Mouse (Mus musculus) mouse trophoblast stem cell (cell line): ENCODE measurements at regions not wholly inside any gene's neighbourhood (a gene's known extent, or its start where the extent isn't known, plus 50 kb on each side); places are given as distances from the start of the nearest gene placed in this dataset.

Experiments
- in situ Hi-C, 2 experiments: fragments of 300-500 bp; cut with MseI, MboI; formaldehyde crosslinking; loops; 2 replicates in 1 of 2; 3 replicates in 1 of 2; pipeline ENCODE4 v1.15.1; 2025

DNA sequence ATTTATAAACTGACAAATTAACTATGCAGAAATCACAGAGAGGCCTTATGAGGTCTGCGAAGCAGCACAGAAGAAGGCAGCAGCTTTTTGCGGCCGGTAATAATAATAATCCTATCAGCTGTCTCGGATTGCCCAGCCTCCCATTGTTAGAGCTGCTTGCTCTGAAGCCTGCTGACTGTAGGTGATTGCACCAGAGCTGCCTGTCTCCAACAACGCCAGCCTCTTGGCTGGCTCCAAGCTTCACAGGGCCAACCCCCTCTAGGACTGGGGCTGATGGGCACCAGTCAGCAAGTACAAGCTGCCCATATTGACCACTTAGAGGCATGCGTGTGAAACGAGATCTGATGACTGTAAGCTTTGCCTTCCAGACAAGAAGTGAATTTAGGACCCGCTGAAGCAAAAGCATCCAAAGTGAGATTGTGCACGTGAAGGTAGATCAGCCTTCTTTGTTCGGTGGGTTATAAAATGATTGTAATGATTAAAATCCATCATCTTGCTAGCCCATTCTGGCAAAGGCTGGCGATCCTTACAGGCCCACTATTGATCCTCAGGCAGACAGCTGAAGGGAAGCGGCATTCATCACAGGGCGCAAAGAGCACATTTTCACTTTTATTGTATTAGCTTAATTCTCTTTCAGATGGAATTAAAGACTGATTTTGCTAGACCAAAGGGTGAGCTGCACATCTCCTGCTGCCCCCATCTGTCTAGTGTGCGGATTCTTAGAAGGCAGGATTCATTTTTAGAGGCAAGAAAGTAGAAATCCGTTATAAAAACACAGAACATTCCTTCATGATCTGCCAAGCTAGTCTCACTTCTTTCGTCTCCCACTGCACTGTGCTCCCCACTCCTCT lies 503.2 kb upstream of the Smim15 start:
- in situ Hi-C loops: no loop called here

DNA sequence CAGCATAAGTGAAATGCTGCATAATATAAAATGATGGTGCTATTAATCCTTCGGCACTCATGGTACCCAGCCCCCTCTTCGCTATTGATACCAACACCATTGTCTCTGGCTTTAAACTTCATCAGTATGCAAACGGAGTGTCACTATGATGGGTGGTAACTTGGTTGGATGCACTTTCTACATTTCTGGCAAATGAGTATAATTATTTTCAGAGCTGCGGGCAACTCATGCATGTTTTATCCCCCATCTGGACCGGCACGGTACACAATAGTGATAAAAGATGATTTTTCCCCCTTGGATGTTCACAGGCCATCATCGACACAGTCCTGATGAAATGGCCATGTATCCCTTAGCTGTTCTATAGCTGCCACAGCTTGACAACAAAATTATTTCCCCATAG lies 503.9 kb upstream of the Smim15 start:
- in situ Hi-C loops: no loop called here

DNA sequence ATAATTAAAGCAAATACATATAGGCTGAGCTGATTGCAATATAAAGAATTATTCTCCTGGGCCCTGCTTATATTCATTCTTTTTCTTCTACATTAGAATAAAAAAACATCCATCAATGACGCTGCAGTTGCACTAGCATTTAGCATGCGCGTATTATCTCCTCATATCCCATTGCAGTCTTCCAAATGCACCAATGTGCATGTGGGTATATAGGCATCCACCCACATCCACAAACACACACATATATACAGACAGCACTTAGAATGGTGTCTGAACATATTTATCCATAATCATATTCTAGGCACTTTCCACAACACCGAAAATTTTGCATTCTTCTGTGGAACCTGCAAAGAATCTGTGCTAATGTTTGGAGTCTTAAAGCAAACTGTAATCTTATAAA lies 504.4 kb upstream of the Smim15 start:
- in situ Hi-C loops: no loop called here

DNA sequence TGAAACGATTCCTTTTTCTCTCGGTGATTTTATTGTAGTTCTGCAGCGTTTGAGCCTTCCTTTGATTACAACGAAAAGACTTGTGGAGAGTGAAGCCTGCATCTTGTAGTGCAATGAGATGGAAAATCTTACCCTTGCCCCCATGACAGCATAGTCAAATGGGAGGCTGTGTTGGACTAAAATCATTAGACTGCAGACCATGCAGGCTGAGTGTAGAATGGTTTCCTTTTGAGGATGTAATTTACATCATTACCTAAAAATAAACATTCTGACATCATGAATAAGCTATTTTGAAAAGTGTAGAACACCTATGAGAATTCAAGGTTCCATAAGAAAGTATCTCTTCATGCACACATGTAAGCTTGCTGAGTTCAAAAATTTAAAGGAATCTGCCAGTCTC lies 504.9 kb upstream of the Smim15 start:
- in situ Hi-C loops: no loop called here

DNA sequence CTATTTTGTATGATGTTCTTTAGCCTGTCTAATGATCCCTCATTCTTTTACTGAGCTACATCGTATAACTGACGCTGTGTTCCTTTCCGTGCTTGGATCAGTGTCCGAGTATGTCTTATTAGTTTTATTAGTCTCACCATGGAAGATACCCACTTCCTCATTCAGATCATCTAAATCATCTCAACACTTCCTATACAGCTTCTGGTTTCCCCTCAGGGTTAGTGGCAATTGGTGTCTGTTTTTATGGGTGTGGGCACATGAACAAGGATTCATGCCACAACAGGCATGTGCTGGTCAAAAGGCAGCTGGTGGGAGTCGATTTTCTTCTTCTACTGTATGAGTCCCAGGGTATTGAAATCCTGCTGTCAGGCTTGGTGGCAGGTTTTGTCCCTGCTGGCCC lies 509.0 kb upstream of the Smim15 start:
- in situ Hi-C loops: no loop called here

DNA sequence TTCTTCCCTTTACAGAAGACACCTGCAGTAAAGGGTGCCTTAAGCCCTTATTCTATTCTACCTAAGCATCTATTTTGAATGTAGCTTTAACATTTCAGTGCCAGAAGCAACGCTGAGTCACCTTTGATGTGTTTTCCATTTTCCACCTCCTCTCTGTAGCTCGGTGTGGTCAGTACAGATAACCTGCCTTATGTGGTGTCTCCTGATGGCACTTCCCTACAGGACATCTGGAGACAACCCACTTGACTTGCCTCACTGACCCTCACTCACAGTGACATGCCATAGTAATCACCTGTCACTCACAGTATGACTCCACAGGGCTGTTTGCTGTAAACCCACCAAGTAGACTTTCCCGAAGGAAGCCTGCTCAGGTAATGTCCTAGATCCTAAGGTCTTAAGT lies 510.9 kb upstream of the Smim15 start:
- in situ Hi-C loops: no loop called here

DNA sequence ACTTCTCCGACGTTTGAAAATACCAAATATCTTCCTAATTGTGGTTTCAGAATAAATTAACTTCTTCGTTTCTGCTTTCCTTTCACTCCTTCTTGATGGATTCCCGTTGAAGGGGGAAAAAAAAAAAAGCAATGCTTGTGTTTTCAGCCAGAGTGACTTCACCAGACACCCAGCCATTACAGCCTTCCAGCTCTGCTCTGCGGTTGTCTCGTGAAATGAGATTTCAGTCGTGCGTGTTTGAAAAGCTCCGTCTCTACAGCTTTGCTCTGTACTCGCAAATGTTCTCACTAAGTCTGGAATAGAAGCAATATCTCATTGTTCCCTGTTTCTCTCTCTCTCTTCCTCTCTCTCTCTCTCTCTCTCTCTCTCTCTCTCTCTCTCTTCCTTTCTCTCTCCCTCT lies 509.6 kb upstream of the Kif2a start:
- in situ Hi-C loops: no loop called here

DNA sequence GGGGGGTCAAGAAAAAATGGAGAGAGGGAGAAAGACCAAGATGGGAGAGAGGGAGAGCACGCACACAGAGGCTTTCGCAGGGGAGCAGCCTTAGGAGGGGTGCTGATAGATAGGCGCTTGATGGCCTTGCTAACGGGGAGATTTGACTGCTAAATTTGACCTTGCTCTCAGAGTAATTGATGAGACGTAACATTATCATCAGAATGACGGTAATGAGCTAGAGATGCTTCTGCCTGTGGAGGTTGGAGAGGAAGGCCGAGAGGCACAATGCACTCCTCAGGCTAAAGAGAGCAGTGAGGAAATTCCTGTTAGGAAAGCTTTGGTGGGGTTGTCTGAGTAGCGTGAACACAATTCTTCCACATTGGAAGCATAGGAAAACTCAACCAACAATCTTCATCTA lies 509.1 kb upstream of the Kif2a start:
- in situ Hi-C loops: no loop called here

DNA sequence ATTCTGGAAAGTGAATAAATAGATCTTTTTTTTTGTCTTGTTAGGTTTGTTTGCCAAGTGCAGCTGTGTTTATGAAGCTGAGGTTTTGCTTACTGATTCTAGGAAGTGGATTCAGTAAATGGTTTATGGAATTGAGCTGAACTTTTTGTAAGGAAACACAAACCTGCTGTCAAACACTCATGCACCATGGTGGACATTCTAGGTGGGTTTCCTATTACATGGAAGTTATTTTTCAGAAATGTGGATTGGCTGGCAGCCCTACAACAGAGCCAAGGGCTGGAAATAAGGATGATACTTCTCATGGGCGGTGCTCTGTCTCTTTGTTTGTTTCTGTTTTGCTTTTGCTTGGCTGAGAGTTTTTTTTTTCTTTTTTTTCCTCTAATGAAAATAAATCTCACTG lies 508.5 kb upstream of the Kif2a start:
- in situ Hi-C loops: no loop called here

DNA sequence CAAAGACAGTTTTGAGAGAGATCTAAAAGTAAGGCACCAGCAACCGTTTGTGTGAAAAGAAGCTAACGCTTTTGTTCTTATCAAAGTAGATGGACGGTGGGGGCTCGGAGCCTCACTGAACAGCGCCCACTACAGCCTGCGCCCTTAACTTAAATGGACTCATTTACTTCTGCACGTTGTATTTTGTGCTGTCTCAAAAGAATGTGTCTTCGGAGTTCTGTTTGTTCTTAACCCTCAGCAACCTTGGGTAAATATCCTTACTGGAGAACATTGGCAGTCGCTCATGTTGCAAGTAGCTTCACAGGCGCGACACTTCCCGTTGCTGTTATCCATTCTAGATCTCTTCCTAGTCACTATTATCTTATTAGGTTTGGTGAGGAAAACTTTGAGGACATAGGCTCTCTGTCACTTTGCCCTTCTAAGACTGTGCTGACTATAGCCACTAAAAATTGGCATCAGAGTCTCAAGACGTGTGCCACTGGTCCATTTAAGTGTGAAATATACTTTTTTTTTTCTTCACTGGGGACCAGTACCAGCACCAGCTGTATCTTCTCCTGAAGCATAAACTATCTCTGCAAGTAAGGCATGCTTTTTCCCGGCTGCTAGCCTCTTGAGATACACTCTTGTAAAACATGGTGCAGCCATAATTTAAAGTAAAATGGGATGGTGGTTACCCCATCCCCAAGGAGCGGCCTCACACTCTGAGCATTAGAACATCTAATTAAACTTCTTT lies 507.0 kb upstream of the Kif2a start:
- in situ Hi-C loops: no loop called here

DNA sequence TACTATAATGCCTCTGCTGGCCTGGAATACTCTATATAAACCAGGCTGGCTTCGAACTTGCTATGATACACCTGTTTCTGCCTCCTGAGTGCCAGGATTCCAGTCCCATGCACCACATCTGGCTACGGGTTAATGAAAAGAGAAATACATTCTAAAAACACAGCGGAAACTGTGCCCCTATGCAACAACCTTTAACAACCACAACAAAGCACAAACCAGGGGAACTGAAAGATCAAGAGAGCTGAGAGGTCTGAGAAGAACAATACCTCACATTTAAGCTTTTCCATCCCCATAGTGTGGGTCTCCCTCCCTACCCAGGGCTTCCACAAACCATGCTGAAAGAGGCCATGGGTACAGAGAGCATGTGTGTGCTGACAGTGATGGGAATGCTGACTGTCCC lies 501.0 kb upstream of the Kif2a start:
- in situ Hi-C loops: no loop called here

DNA sequence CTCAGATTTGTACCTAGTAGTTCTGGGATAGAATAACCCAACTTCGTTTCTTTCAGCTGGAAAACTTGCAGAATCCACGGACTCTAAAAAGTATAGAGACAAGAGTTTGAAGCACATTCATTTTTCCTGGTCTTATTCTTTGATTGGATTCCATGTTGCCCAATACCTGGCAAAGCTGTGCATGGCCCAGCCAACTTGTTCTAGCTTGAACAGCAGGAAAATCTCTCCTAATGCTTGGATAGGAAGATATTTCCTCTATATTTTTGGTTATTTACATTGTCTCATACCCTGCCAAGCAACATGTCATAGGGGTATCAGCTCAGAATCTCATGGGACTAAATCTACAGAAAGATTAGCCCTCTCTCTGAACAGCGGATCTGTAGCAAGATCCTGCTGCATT lies 492.3 kb upstream of the Kif2a start:
- in situ Hi-C loops: no loop called here

DNA sequence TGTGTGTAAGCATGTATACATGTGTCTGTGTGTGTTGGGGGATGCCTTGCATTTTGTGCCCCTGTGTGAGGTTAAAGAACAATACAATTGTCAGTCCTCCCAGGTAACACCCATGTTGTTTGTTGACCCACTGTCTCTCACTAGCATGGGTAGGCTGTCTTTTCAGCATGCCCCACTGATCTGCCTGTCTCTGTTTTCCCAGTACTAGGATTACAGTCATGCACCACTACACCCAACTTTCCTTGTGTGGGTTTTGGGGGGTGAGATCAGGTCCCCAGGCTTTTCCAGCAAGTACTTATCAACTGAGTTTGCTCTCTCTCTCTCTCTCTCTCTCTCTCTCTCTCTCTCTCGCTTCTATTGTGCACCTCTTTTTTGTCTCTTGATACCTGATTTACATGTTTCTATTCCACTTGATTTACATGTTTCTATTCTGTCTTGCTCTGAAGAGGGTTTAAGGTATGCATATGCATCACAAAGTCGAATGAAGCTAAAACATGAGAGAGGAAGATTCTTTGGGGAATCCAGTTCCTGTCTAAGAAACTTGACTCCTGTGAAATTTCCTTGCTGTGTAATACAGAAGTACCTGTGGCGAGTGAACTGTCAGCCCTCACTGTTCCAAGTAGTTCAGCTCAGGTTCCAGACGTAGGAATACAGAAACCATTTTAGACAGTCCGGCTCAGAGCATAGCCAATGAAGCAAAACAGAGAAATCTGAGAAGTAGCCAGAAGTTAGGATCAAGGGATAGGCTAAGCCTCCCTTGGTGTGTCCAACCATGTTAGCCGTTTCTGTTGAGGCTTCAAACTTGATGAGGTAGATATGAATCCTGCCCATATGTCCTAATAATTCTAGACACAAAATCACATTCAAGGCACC lies 491.6 kb upstream of the Kif2a start:
- in situ Hi-C loops: no loop called here

DNA sequence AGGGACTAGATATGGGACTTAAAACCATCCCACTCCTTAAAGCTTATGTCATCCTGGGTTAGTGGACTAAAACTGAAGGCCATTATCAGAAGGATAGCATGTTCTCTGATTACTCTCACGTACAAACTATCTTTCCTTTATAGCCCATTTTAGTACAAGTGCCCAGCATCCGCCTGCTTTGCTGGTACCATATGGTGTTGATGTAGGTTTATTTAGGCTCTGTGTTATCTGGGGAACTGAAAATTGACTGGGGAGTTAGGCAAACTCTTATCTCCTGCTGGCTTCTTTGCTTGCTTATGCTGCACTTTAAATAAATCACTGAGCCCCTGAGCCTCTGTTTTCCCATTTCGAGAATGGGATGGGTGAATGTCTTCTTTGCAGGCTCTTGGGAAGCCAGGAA lies 485.4 kb upstream of the Kif2a start:
- in situ Hi-C loops: no loop called here

DNA sequence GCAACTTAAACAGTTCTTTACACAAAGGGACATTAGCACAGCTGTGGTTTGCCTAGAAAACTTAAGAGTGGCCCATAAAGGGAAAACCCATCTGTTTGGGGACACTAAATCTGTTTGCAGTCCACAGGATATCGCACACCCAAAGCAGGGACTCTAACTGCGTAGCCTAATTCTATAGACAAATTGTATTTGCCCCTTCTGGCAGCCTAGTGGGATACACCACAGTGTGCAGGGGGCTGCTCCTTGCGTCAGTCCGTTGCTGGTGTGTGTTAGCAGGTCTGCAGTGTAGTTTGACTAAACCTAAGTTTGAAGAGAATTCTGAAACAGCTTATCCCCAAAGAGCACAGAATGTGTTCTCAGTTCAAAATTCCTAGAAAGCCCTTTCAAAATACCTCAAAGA lies 484.9 kb upstream of the Kif2a start:
- in situ Hi-C loops: no loop called here

DNA sequence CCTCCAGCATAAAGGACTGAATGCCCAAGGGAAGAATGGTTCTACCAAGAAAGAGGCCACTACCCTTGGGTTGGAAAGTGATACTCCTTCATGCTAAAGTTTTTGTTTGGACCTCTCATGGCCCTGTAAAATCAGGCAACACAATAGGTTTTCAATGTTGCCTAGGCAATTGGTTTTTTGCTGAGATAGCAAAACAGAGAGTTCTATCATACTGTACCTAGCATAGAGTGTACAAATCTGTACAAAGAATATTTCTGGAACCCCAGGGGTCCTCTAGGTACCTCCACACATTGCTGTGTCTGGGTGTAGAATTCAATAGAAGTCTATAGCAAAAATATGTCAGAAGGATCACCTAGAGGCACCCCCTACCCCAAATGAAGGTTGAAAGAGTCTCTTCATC lies 483.4 kb upstream of the Kif2a start:
- in situ Hi-C loops: no loop called here

DNA sequence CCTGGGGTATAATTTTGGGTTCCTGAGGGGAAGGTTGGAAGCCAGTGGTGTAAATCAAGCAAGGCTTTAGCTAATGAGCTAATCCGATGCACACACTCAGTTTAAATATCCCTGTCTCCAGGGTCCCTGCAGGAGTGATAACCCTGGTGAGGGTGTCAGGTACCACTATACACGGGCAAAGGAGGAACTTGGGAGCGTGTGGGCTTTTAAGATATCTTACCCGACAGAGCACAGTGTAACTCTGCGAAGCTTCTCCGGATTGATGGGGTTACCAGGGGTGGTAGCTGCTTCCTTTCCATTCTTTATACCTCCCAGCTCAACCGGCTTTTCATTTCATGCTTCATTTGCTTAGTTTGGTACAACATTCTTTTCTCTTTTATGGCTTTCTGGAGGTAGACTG lies 480.3 kb upstream of the Kif2a start:
- in situ Hi-C loops: no loop called here

DNA sequence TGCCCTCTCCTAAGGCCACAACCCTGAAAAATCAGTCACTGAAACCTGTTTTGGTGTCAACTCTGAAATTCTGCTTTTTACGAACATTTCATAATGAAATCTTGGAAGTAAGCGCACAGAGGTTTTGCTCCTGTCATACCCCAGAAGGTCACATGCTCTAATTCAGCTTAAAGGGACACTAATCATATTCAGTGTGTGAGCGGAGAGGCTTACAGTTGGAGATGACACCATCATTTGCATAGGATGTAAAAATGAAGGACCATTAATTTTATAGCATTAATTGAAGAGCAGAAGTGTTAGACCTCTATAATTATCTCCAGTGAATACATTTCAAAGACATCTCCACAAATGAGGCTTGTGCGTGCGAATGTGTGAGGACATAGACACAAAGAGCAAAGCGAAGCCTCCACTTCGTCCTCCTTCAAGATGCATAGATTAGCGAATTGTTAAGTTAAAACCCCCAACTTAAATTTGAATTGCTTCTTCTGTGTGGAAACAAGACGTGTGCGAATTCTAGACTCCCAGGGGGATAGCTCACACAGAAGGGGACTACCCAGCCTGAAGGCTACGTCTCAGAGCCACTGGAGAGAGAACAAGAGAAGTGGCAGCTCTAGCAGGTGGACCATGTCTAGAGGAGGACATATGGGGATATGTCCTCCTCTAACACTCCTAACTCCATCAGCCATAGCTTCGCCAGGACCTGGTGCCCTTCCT lies 479.0 kb upstream of the Kif2a start:
- in situ Hi-C loops: no loop called here

DNA sequence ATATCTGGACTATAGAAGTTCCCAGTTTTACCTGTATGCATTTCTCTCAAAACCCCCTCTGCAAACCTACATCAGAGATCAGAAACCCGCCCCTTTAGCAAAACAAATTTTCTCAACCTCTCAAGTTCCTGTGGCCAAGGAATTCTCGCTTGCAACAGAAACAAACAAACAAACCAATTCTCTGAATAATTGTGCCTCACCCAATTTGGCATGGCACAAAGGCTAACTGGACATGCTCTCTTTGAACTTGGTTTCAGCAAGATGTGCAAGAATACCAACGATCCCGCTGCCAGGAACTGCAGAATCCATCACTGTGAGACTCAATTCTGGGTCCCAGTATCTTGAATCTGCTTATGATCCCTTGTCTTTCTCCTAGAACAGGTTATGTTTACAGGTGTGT lies 477.4 kb upstream of the Kif2a start:
- in situ Hi-C loops: no loop called here

DNA sequence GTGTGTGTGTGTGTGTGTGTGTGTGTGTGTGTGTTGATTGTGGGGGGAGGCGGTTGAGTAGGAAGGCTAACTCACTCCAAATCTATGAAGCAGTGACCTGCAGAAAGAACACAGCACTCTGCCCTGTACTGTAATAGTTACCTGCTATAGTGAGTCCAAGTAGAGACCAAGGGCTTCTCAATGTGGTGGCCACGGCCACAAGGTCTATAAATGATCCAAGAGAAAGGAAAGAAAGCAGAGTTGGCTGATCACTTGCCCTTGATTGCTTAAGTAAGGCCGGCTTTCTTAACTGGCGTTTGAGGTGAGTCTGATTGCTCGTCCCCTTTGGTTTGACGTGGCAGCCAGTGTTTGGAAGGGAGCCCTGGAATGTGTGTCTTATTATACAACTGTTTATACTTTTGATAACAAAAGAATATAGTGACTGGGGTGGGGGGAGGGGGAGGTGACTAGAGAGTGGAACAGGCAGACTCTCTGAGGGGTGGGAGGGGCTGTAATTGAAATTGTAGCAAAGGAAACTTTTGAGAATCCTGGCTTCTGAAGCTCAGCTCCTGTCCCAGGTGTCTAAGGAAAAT lies 473.3 kb upstream of the Kif2a start:
- in situ Hi-C loops: no loop called here

DNA sequence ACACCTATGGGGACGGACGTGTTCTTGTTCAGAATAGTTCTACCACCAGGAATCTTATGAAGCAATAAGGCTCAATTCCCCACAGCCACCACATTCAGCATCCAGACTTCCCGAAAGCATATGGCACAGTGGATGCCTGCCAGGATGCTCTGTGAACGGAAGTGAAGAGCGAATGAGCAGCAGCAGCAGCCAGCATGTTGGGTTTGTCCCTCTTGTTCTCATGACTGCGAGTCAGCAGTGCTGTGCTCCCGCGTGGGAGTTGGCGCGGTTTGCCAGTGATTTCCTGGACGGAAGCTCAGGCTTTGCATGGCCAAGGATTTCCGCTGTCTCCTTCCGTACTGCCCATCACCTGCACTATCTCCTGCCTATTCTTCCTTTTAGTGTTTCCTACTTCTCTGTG lies 471.8 kb upstream of the Kif2a start:
- in situ Hi-C loops: no loop called here
